Mouse (Mus musculus): ENCODE measurements around the gene Kcnq1.

The Kcnq1 gene

GRCm38 (mm10) chr7:143432631-143433030 is 326.5 kb downstream of the Kcnq1 start:
- DNase-seq: no peak

- DNase-seq: peak; percentile 49
Observed at GRCm38 (mm10) chr7:143433331-143433730, 327.2 kb downstream of the Kcnq1 start.

GRCm38 (mm10) chr7:143437231-143437893 is 331.2 kb downstream of the Kcnq1 start:
- DNase-seq: no peak

GRCm38 (mm10) chr7:143437894-143438581 is 331.9 kb downstream of the Kcnq1 start:
- no peak for DNase-seq

GRCm38 (mm10) chr7:143438965-143439364 is 332.8 kb downstream of the Kcnq1 start:
- no peak for DNase-seq

GRCm38 (mm10) chr7:143444580-143444954 is 338.4 kb downstream of the Kcnq1 start:
- no peak for DNase-seq

GRCm38 (mm10) chr7:143444955-143445648 is 338.9 kb downstream of the Kcnq1 start:
- no peak for DNase-seq

- no peak for DNase-seq
Observed at GRCm38 (mm10) chr7:143445651-143446460, 339.7 kb downstream of the Kcnq1 start.

- peak; percentile 80 for DNase-seq
Observed at GRCm38 (mm10) chr7:143447130-143447529, 341.0 kb downstream of the Kcnq1 start.

GRCm38 (mm10) chr7:143458963-143459331 is 352.8 kb downstream of the Kcnq1 start:
- no peak for DNase-seq

- DNase-seq: no peak
Observed at GRCm38 (mm10) chr7:143459332-143460211, 353.4 kb downstream of the Kcnq1 start.

- no peak for DNase-seq
Observed at GRCm38 (mm10) chr7:143460217-143460834, 354.2 kb downstream of the Kcnq1 start.

- no peak for DNase-seq
Observed at GRCm38 (mm10) chr7:143460874-143461273, 354.7 kb downstream of the Kcnq1 start, which contains the start of gene Cdkn1c. Cdkn1c (minus strand) TSS chr7:143461050.

GRCm38 (mm10) chr7:143461294-143461870 is 355.2 kb downstream of the Kcnq1 start:
- no peak for DNase-seq

- no peak for DNase-seq
Observed at GRCm38 (mm10) chr7:143461920-143462319, 355.8 kb downstream of the Kcnq1 start.

- no peak for DNase-seq
Observed at GRCm38 (mm10) chr7:143462516-143462915, 356.4 kb downstream of the Kcnq1 start.

- DNase-seq: peak; percentile 80
Observed at GRCm38 (mm10) chr7:143463865-143464415, 357.8 kb downstream of the Kcnq1 start.

GRCm38 (mm10) chr7:143464811-143465560 is 358.8 kb downstream of the Kcnq1 start:
- no peak for DNase-seq

- DNase-seq: peak; percentile 72
Observed at GRCm38 (mm10) chr7:143466099-143466677, 360.0 kb downstream of the Kcnq1 start.

GRCm38 (mm10) chr7:143467714-143468113 is 361.6 kb downstream of the Kcnq1 start:
- no peak for DNase-seq
